Mouse (Mus musculus) layer of hippocampus, adult 6 months (tissue): ENCODE results near the gene Olfr444. TPM values are rescaled to one million over a fixed set of nuclear protein-coding genes. Genes with fewer than 3 reads are reported as not detected.

ENCODE experiments used
- long read RNA-seq, 2 experiments: library from polyadenylated mRNA; unstranded; transcript quantifications; one replicate each; pipeline ENCODE4 v2.0.0; 2019 to 2020
- polyA plus RNA-seq: library from polyadenylated mRNA; unstranded; fragments of <200 nt; fragmentation: Nextera tagmentation; gene quantifications from 2 replicates; pipeline ENCODE4 v1.2.3, GENCODE M21; 2021

Olfr444 gene
- not detected in 2 replicates for polyA plus RNA-seq
- long read RNA-seq, experiment 1: 0 reads
- long read RNA-seq, experiment 2: 0 reads

DNA sequence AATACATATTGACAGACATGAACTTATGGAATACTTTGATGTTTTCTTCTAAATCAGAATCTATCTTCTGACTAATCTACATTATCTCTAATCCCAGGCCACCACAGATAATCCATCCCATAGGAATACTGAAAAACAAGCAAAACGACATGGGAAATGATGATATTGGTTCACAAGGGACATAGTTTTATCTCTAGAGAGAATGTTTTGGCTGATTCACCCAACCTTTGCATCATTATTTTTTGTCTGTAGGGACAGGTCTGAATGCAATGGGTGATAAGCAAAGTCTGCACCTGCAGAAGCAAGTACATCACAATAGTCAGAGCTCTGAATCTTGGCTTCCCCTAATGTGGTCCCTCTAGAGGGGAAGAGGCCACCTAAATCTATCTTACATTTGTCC is at the start of gene Olfr444:
Olfr444 (plus strand) TSS at position 301 of the 400 bp plus-strand sequence.

GRCm38 (mm10) chr6:42908578-42908977 is 40.3 kb upstream of the Olfr444 start, which contains the start of gene Olfr447:
Gene Olfr447 (plus strand): TSS chr6:42908878.

GRCm38 (mm10) chr6:42921077-42921476 is 27.8 kb upstream of the Olfr444 start, which contains the start of gene Olfr446:
Gene Olfr446 (plus strand): TSS chr6:42921377.

Other genes with a start within 250 kb of the Olfr444 start
- 76.4 and 77.9 TPM in 2 replicates for gene Tcaf1, start 239.0 kb upstream of the Olfr444 start, polyA plus RNA-seq
- not detected in 2 replicates for gene Olfr453, start 209.7 kb upstream of the Olfr444 start, polyA plus RNA-seq
- gene Olfr38, start 192.7 kb upstream of the Olfr444 start, polyA plus RNA-seq: not detected in 2 replicates
- gene Olfr452, start 164.0 kb upstream of the Olfr444 start, polyA plus RNA-seq: not detected in 2 replicates
- not detected in 2 replicates for gene Olfr450, start 137.1 kb upstream of the Olfr444 start, polyA plus RNA-seq
- not detected in 2 replicates for gene Olfr449, start 114.7 kb upstream of the Olfr444 start, polyA plus RNA-seq
- not detected in 2 replicates for gene Olfr448, start 58.6 kb upstream of the Olfr444 start, polyA plus RNA-seq
- not detected in 2 replicates for gene Olfr447, start 40.2 kb upstream of the Olfr444 start, polyA plus RNA-seq
- gene Olfr446, start 27.7 kb upstream of the Olfr444 start, polyA plus RNA-seq: not detected in 2 replicates
- gene Olfr441, start 157.3 kb downstream of the Olfr444 start, polyA plus RNA-seq: not detected in 2 replicates
- not detected in 2 replicates for gene Olfr237-ps1, start 197.5 kb downstream of the Olfr444 start, polyA plus RNA-seq
- not detected in 2 replicates for gene Olfr437, start 214.2 kb downstream of the Olfr444 start, polyA plus RNA-seq
- gene Olfr13, start 223.1 kb downstream of the Olfr444 start, polyA plus RNA-seq: not detected in 2 replicates
- gene Olfr435, start 248.1 kb downstream of the Olfr444 start, polyA plus RNA-seq: not detected in 2 replicates